Mouse (Mus musculus) lung, postnatal 0 days (tissue): ENCODE measurements around the gene Tm4sf5. TPM values are rescaled to one million over a fixed set of nuclear protein-coding genes. Genes with fewer than 3 reads are reported as not detected.

Source experiments
- ATAC-seq: fragments of 200-750 bp; cut with Nextera tagmentation; 2 replicates; pipeline ENCODE4 v1.8.0; 2017; ENCODE audit warnings: moderate library complexity
- DNase-seq: peaks from one replicate; pipeline ENCODE4 v3.0.0-alpha.2; 2016; ENCODE audit warnings: low spot score
- H3K27ac ChIP-seq: fragments of 300-500 bp; sonication (generic); 2 replicates; pipeline ENCODE4 v1.5.1; 2014; ENCODE audit warnings: antibody characterized with exemption, mild to moderate bottlenecking, low read length, mixed read lengths
- H3K27me3 ChIP-seq: fragments of 300-500 bp; sonication (generic); replicated peaks from 2 replicates; pipeline ENCODE4 v1.6.1; 2014; ENCODE audit warnings: low read length, mixed read lengths; ENCODE audit not compliant: insufficient read depth
- H3K36me3 ChIP-seq: fragments of 300-500 bp; sonication (generic); 2 replicates; pipeline ENCODE4 v1.6.1; 2014; ENCODE audit warnings: low read length, mixed read lengths; ENCODE audit not compliant: insufficient read depth
- H3K4me1 ChIP-seq: fragments of 300-500 bp; sonication (generic); 2 replicates; pipeline ENCODE4 v1.6.1; 2014; ENCODE audit warnings: antibody characterized with exemption, low read depth, low read length, mixed read lengths; ENCODE audit not compliant: insufficient read depth
- H3K4me2 ChIP-seq: fragments of 300-500 bp; sonication (generic); replicated peaks from 2 replicates; pipeline ENCODE4 v1.6.1; 2014; ENCODE audit warnings: low read depth, mild to moderate bottlenecking, low read length, moderate library complexity, mixed read lengths
- H3K4me3 ChIP-seq: fragments of 300-500 bp; sonication (generic); 2 replicates; pipeline ENCODE4 v1.5.1; 2014; ENCODE audit warnings: low read depth, low read length
- H3K9ac ChIP-seq: fragments of 300-500 bp; sonication (generic); replicated peaks from 2 replicates; pipeline ENCODE4 v1.6.1; 2014; ENCODE audit warnings: low read depth, mild to moderate bottlenecking
- H3K9me3 ChIP-seq: fragments of 300-500 bp; sonication (generic); 2 replicates; pipeline ENCODE4 v1.6.1; 2016; ENCODE audit warnings: low read length, mixed read lengths
- CTCF ChIP-seq: IDR thresholded peaks from 2 replicates; pipeline ENCODE4 v1.5.1; 2016; ENCODE audit warnings: antibody characterized with exemption, mild to moderate bottlenecking
- EP300 ChIP-seq: IDR thresholded peaks from 2 replicates; pipeline ENCODE4 v1.6.1; 2016; ENCODE audit warnings: antibody characterized with exemption, mild to moderate bottlenecking, control low read depth
- WGBS: fragments of 180-500 bp; shearing (Covaris S2); extraction: QIAGEN DNeasy Blood & Tissue Kit; methylation state at CpG from one replicate; pipeline ENCODE4 v1.1.7; 2014; 5-methylcytosine and 5-hydroxymethylcytosine counted together
- polyA plus RNA-seq: library from polyadenylated mRNA; unstranded; fragments of >200 nt; fragmentation: Nextera tagmentation; extraction: Ambion mirVana; gene quantifications from 2 replicates; pipeline ENCODE4 v1.2.1, GENCODE M21; 2015

Gene Tm4sf5
- polyA plus RNA-seq, 1 experiment from 2014 or later = 2.6 TPM

GRCm38 (mm10) chr11:70544496-70544895 lies 39.5 kb downstream of the Tm4sf5 start:
- WGBS = 61% methylated on average over 7 of the region's 7 CpGs
- no peaks in the 10 kb centered on the region for H3K27me3 ChIP-seq
- DNase-seq (no peak), ATAC-seq (no peak)
- no peaks in the 10 kb centered on the region for H3K9me3 ChIP-seq
- H3K4me1 ChIP-seq = peaks cover 3% of the 10 kb centered on the region; the same call in 1 of the 2 replicates
- no peak overlapping the region for H3K4me2 ChIP-seq
- no peak overlapping the region for H3K9ac ChIP-seq
- TF ChIP-seq CTCF (no peak), EP300 (no peak)
- H3K4me3 ChIP-seq = no peak overlapping the region
- no peaks in the 10 kb centered on the region for H3K36me3 ChIP-seq
- H3K27ac ChIP-seq = no peak overlapping the region

- TF ChIP-seq CTCF = no peak
- TF ChIP-seq EP300 = no peak
- Histone ChIP-seq H3K9ac (no peak overlapping the region), H3K36me3 (no peaks in the 10 kb centered on the region), H3K27ac (no peak overlapping the region), H3K4me1 (no peaks in the 10 kb centered on the region), H3K9me3 (no peaks in the 10 kb centered on the region), H3K27me3 (no peaks in the 10 kb centered on the region), H3K4me2 (no peak overlapping the region), H3K4me3 (no peak overlapping the region)
- DNase-seq (no peak), ATAC-seq (no peak)
- 84% methylated on average over 8 of the region's 8 CpGs for WGBS
These were observed 46.5 kb downstream of the Tm4sf5 start for GRCm38 (mm10) chr11:70551526-70551925.

GRCm38 (mm10) chr11:70553940-70554339 lies 48.9 kb downstream of the Tm4sf5 start:
- no peak for DNase-seq
- Histone ChIP-seq H3K27ac (no peak overlapping the region), H3K4me1 (no peaks in the 10 kb centered on the region), H3K4me3 (no peak overlapping the region), H3K9ac (no peak overlapping the region), H3K36me3 (0 out of 2 replicates have a peak, but pooled peaks cover 3% of the 10 kb centered on the region), H3K27me3 (no peaks in the 10 kb centered on the region), H3K4me2 (no peak overlapping the region), H3K9me3 (no peaks in the 10 kb centered on the region)
- no peak for ATAC-seq
- no peak for TF ChIP-seq EP300
- no peak for TF ChIP-seq CTCF
- WGBS = 18% methylated on average over 6 of the region's 7 CpGs

- ATAC-seq (no peak), DNase-seq (no peak)
- 0 out of 2 replicates have a peak, but pooled peaks cover 3% of the 10 kb centered on the region for H3K36me3 ChIP-seq
- no peaks in the 10 kb centered on the region for H3K9me3 ChIP-seq
- no peak overlapping the region for H3K9ac ChIP-seq
- no peak overlapping the region for H3K4me3 ChIP-seq
- H3K27ac ChIP-seq = no peak overlapping the region
- whole genome bisulfite sequencing = 91% methylated on average over 9 of the region's 9 CpGs
- no peaks in the 10 kb centered on the region for H3K4me1 ChIP-seq
- TF ChIP-seq EP300 (no peak), CTCF (no peak)
- H3K4me2 ChIP-seq = no peak overlapping the region
- no peaks in the 10 kb centered on the region for H3K27me3 ChIP-seq
These were observed 52.5 kb downstream of the Tm4sf5 start for GRCm38 (mm10) chr11:70557545-70557944.

Other genes starting within 250 kb of the Tm4sf5 start
- gene Alox12, start 249.9 kb upstream of the Tm4sf5 start, polyA plus RNA-seq = 5.8 and 7.0 TPM in 2 replicates
- 0.08 and 0.11 TPM in 2 replicates for gene Alox12e, start 182.6 kb upstream of the Tm4sf5 start, polyA plus RNA-seq
- gene Alox15, start 153.2 kb upstream of the Tm4sf5 start, polyA plus RNA-seq = 0.26 and 0.57 TPM in 2 replicates
- 9.1 and 9.6 TPM in 2 replicates for gene Pelp1, start 95.2 kb upstream of the Tm4sf5 start, polyA plus RNA-seq
- 12.7 and 13.7 TPM in 2 replicates for gene Arrb2, start 72.6 kb upstream of the Tm4sf5 start, polyA plus RNA-seq
- 37.3 and 37.9 TPM in 2 replicates for gene Med11, start 53.3 kb upstream of the Tm4sf5 start, polyA plus RNA-seq
- 1.0 and 1.4 TPM in 2 replicates for gene Zmynd15, start 45.8 kb upstream of the Tm4sf5 start, polyA plus RNA-seq
- 45.1 and 52.3 TPM in 2 replicates for gene Cxcl16, start 45.3 kb upstream of the Tm4sf5 start, polyA plus RNA-seq
- gene Vmo1, start 9.4 kb downstream of the Tm4sf5 start, polyA plus RNA-seq = 0.43 and 0.68 TPM in 2 replicates
- gene Gltpd2, start 14.0 kb downstream of the Tm4sf5 start, polyA plus RNA-seq = 0.64 and 0.86 TPM in 2 replicates
- gene Psmb6, start 20.1 kb downstream of the Tm4sf5 start, polyA plus RNA-seq = 451 and 505 TPM in 2 replicates
- not detected in 2 replicates for gene Gm40193, start 27.7 kb downstream of the Tm4sf5 start, polyA plus RNA-seq
- gene Pld2, start 34.8 kb downstream of the Tm4sf5 start, polyA plus RNA-seq = 10.8 and 13.5 TPM in 2 replicates
- gene Mink1, start 57.6 kb downstream of the Tm4sf5 start, polyA plus RNA-seq = 7.4 and 7.6 TPM in 2 replicates
- not detected in 2 replicates for gene 4930544D05Rik, start 110.6 kb downstream of the Tm4sf5 start, polyA plus RNA-seq
- not detected in 2 replicates for gene Chrne, start 114.0 kb downstream of the Tm4sf5 start, polyA plus RNA-seq
- gene Gp1ba, start 133.9 kb downstream of the Tm4sf5 start, polyA plus RNA-seq = 0.55 and 0.66 TPM in 2 replicates
- gene Rnf167, start 142.0 kb downstream of the Tm4sf5 start, polyA plus RNA-seq = 112 and 119 TPM in 2 replicates
- 118 and 121 TPM in 2 replicates for gene Slc25a11, start 142.2 kb downstream of the Tm4sf5 start, polyA plus RNA-seq
- 1,176 and 1,206 TPM in 2 replicates for gene Pfn1, start 149.4 kb downstream of the Tm4sf5 start, polyA plus RNA-seq
- gene Eno3, start 152.0 kb downstream of the Tm4sf5 start, polyA plus RNA-seq = 20.8 and 23.1 TPM in 2 replicates
- 84.6 and 95.5 TPM in 2 replicates for gene Spag7, start 164.2 kb downstream of the Tm4sf5 start, polyA plus RNA-seq
- 8.7 and 9.9 TPM in 2 replicates for gene Camta2, start 182.9 kb downstream of the Tm4sf5 start, polyA plus RNA-seq
- 2.4 and 2.6 TPM in 2 replicates for gene Inca1, start 194.9 kb downstream of the Tm4sf5 start, polyA plus RNA-seq
- gene Kif1c, start 195.3 kb downstream of the Tm4sf5 start, polyA plus RNA-seq = 4.8 and 5.3 TPM in 2 replicates